Mouse (Mus musculus) liver, postnatal 0 days (tissue): Measurements from ENCODE around the gene Gsdma3.

Experiments used
- CTCF ChIP-seq: sonication (generic); IDR thresholded peaks from 2 replicates; pipeline ENCODE4 v1.5.1; 2016; ENCODE audit warnings: antibody characterized with exemption, low read depth
- EP300 ChIP-seq: IDR thresholded peaks from 2 replicates; pipeline ENCODE4 v1.6.1; 2016; ENCODE audit warnings: antibody characterized with exemption, low read depth, mild to moderate bottlenecking

GRCm38 (mm10) chr11:98586892-98587563 lies 39.1 kb upstream of the Gsdma3 start, which contains the start of gene Ormdl3:
- no peak for TF ChIP-seq CTCF
- no peak; the same call in 1 of the 2 replicates for TF ChIP-seq EP300
